Mouse (Mus musculus) hematopoietic stem cell, adult 5-6 weeks (primary cell): Measurements from ENCODE around the gene Gm10337. TPM values are rescaled to one million over a fixed set of nuclear protein-coding genes. Genes with fewer than 3 reads are reported as not detected.
A peak's percentile ranks its signal among the peaks of the same experiment; 100 is the strongest.

ENCODE experiments used
- ATAC-seq, 2 experiments: fragments of 125-278 bp in 1 of 2; replicated peaks in 1 of 2; 2 replicates each; pipeline ENCODE4 v1.8.0; 2016 to 2017; ENCODE audit warnings: inconsistent platforms in 2 of 2, mild to moderate bottlenecking in 2 of 2, moderate number of reproducible peaks in 2 of 2, low read depth in 1 of 2, moderate TSS enrichment in 1 of 2; ENCODE audit not compliant: low FRiP score in 2 of 2, poor library complexity in 2 of 2, severe bottlenecking in 2 of 2, insufficient read depth in 1 of 2, low TSS enrichment in 1 of 2
- total RNA-seq: library from RNA; stranded (forward); fragments of 172-1452, 232-1000 nt; gene quantifications from 2 replicates; pipeline ENCODE4 v1.2.3, GENCODE M21; 2017

The Gm10337 gene
- total RNA-seq, 1 experiment from 2014 or later: not detected

- peak; percentile 80 to 87 for ATAC-seq
Observed at GRCm38 (mm10) chr15:102510590-102511284, 7.2 kb downstream of the Gm10337 start.

- ATAC-seq: no peak
Observed at GRCm38 (mm10) chr15:102511285-102511833, 7.8 kb downstream of the Gm10337 start.

- no peak for ATAC-seq
Observed at GRCm38 (mm10) chr15:102512010-102512409, 8.5 kb downstream of the Gm10337 start.

GRCm38 (mm10) chr15:102512471-102512870 lies 8.9 kb downstream of the Gm10337 start:
- no peak for ATAC-seq

GRCm38 (mm10) chr15:102513004-102513403 lies 9.5 kb downstream of the Gm10337 start:
- ATAC-seq: no peak

GRCm38 (mm10) chr15:102515261-102515660 lies 11.7 kb downstream of the Gm10337 start:
- no peak for ATAC-seq

- no peak for ATAC-seq
Observed at GRCm38 (mm10) chr15:102515791-102516190, 12.3 kb downstream of the Gm10337 start.

GRCm38 (mm10) chr15:102516293-102516692 lies 12.8 kb downstream of the Gm10337 start:
- no peak for ATAC-seq

- no peak for ATAC-seq
Observed at GRCm38 (mm10) chr15:102516728-102517404, 13.3 kb downstream of the Gm10337 start, which contains the start of gene Map3k12. TSS of gene Map3k12 (minus strand) at chr15:102517064.

GRCm38 (mm10) chr15:102517631-102517975 lies 14.1 kb downstream of the Gm10337 start:
- no peak for ATAC-seq

- ATAC-seq: peak; percentile 85
Observed at GRCm38 (mm10) chr15:102517976-102518858, 14.7 kb downstream of the Gm10337 start, which contains the start of gene Tarbp2. TSS of gene Tarbp2 (plus strand) at chr15:102518192.

- 0 out of 4 replicates have a peak, but pooled peaks of 1 of the 2 experiments have one; percentile 0 for ATAC-seq
Observed at GRCm38 (mm10) chr15:102518859-102519201, 15.3 kb downstream of the Gm10337 start.

- ATAC-seq: no peak
Observed at GRCm38 (mm10) chr15:102519211-102520141, 16.0 kb downstream of the Gm10337 start.

GRCm38 (mm10) chr15:102520416-102520815 lies 16.9 kb downstream of the Gm10337 start:
- no peak for ATAC-seq

GRCm38 (mm10) chr15:102521480-102521879 lies 18.0 kb downstream of the Gm10337 start:
- no peak for ATAC-seq

- peak; percentile 60 to 73; a peak in 3 of 4 replicates for ATAC-seq
Observed at GRCm38 (mm10) chr15:102524892-102525485, 21.5 kb downstream of the Gm10337 start, which contains the start of gene Npff. TSS of gene Npff (minus strand) at chr15:102524942.
